Mouse (Mus musculus) small intestine, adult 2 months (tissue): Measurements from ENCODE around the gene Slc25a19.

Experiments
- CTCF ChIP-seq: fragments of 200-500 bp; IDR thresholded peaks from 2 replicates; pipeline ENCODE4 v1.5.1; 2012; ENCODE audit warnings: low read depth, mild to moderate bottlenecking, control low read depth, inconsistent platforms, low read length, moderate library complexity, mixed read lengths; ENCODE audit not compliant: insufficient replicate concordance, insufficient read length; ENCODE audit errors: extremely low read depth
- POLR2A ChIP-seq: fragments of 200-500 bp; IDR thresholded peaks from 2 replicates; pipeline ENCODE4 v1.6.1; 2012; ENCODE audit warnings: low read depth, mild to moderate bottlenecking, control low read depth, inconsistent platforms, low read length, moderate library complexity

- no peak for TF ChIP-seq CTCF
- TF ChIP-seq POLR2A, result no peak
Measured at GRCm38 (mm10) chr11:115618732-115619516, 9.2 kb downstream of the Slc25a19 start.
